Mouse (Mus musculus) forebrain, embryonic 16.5 days (tissue): Measurements from ENCODE around the gene Cd47. TPM values are rescaled to one million over a fixed set of nuclear protein-coding genes. Genes with fewer than 3 reads are reported as not detected.
A peak's percentile ranks its signal among the peaks of the same experiment; 100 is the strongest.

ENCODE experiments used
- ATAC-seq: fragments of 200-750 bp; cut with Nextera tagmentation; 2 replicates; pipeline ENCODE4 v1.8.0; 2017; ENCODE audit warnings: mild to moderate bottlenecking, moderate library complexity
- H3K27ac ChIP-seq: fragments of 300-500 bp; sonication (generic); 2 replicates; pipeline ENCODE4 v1.5.1; 2014; ENCODE audit warnings: low read length, control low read depth
- H3K27me3 ChIP-seq: fragments of 300-500 bp; sonication (generic); replicated peaks from 2 replicates; pipeline ENCODE4 v1.6.1; 2014; ENCODE audit warnings: low read length; ENCODE audit not compliant: control insufficient read depth, insufficient read depth
- H3K36me3 ChIP-seq: fragments of 300-500 bp; sonication (generic); 2 replicates; pipeline ENCODE4 v1.6.1; 2014; ENCODE audit not compliant: control insufficient read depth, insufficient read depth
- H3K4me1 ChIP-seq: fragments of 300-500 bp; sonication (generic); replicated peaks from 2 replicates; pipeline ENCODE4 v1.6.1; 2014; ENCODE audit warnings: low read length; ENCODE audit not compliant: control insufficient read depth, insufficient read depth
- H3K4me2 ChIP-seq: fragments of 300-500 bp; sonication (generic); 2 replicates; pipeline ENCODE4 v1.6.1; 2014; ENCODE audit warnings: mild to moderate bottlenecking, low read length, control low read depth
- H3K4me3 ChIP-seq: fragments of 300-500 bp; sonication (generic); replicated peaks from 2 replicates; pipeline ENCODE4 v1.5.1; 2014; ENCODE audit warnings: mild to moderate bottlenecking, low read length, control low read depth
- H3K9ac ChIP-seq: fragments of 300-500 bp; sonication (generic); replicated peaks from 2 replicates; pipeline ENCODE4 v1.6.1; 2014; ENCODE audit warnings: low read depth, low read length, control low read depth
- H3K9me3 ChIP-seq: fragments of 300-500 bp; sonication (generic); 2 replicates; pipeline ENCODE4 v1.6.1; 2016; ENCODE audit warnings: low read length; ENCODE audit not compliant: control insufficient read depth
- WGBS: fragments of 180-500 bp; shearing (Covaris S2); extraction: QIAGEN DNeasy Blood & Tissue Kit; methylation state at CpG from one replicate; pipeline ENCODE4 v1.1.7; 2014; 5-methylcytosine and 5-hydroxymethylcytosine counted together
- polyA plus RNA-seq: library from polyadenylated mRNA; unstranded; fragments of >200 nt; fragmentation: Nextera tagmentation; extraction: Ambion mirVana; gene quantifications from 2 replicates; pipeline ENCODE4 v1.2.1, GENCODE M21; 2015

Gene Cd47
- polyA plus RNA-seq, 1 experiment from 2014 or later = 131 TPM

DNA sequence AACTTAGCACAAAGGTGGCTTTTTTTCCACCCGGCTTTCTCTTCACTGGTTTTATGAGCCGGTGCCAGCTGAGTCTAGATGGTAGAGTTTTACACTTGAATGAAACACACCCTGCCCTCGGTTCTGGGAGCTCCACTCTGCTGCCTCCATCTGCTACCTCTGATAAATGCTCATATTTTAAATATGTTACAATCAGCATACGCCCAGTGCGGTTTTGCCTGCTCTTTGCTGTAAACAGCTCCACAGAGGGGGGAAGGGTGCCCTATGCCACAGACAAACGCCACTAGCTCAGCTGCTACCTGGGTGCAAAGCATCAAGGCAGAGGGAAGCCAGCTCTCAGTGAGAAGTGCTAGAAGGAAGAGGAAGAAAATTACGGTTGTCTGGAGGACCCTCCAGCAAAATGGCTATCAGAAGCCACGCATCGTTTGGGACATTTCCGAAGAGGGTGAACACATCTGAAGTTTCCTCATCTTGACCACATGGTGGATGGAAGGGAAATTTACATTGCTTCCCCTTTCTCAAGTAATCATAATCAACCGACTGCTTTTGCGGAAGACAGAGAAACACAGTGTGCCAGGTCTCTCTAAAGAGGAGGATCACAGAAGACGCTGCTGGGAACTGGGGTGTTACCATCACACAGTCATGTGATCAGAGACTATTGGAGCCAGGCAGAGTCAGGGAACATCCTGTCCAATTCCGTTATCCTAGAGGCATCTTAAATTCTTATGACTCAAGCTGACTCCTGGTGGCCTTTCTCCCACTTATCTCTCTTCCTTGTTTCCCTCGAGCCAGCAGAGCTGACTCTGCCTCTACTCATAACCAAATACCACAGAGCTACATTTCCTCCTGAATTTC, 39.6 kb downstream of the Cd47 start:
- Histone ChIP-seq H3K27me3 (no peaks in the 10 kb centered on the region), H3K4me3 (no peak overlapping the region), H3K4me1 (peaks cover 6% of the 10 kb centered on the region), H3K9me3 (no peaks in the 10 kb centered on the region), H3K36me3 (no peaks in the 10 kb centered on the region), H3K4me2 (no peak overlapping the region), H3K27ac (no peak overlapping the region; the same call in 1 of the 2 replicates), H3K9ac (no peak overlapping the region)
- 61% methylated on average over 15 of the region's 15 CpGs for WGBS
- ATAC-seq = peak; percentile 75

DNA sequence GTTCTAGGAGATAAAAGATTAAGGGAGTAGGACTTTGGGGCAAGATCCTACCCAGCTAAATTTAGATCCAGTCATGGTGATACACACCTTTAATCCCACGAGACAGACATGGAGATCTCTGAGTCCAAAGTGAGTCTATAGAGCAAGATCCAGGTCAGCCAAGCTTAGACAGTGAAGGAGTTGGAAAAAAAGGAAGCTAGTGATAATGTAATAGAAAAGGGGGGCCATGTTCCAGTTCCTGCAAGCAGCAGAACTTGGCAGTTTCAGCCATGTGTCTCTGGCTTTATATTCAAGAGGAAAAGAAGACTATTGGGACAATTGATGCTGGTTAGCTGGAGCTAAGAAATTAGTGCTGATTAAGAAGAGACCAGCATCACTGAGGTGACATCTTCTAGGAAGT, 43.4 kb downstream of the Cd47 start:
- Histone ChIP-seq H3K4me2 (no peak overlapping the region), H3K36me3 (no peaks in the 10 kb centered on the region), H3K27me3 (no peaks in the 10 kb centered on the region), H3K4me1 (peaks cover 6% of the 10 kb centered on the region), H3K9ac (no peak overlapping the region), H3K9me3 (no peaks in the 10 kb centered on the region), H3K4me3 (no peak overlapping the region), H3K27ac (no peak overlapping the region)
- no peak for ATAC-seq
- WGBS = 61% methylated on average over 1 of the region's 1 CpGs

- H3K27ac ChIP-seq = no peak overlapping the region
- no peaks in the 10 kb centered on the region for H3K36me3 ChIP-seq
- WGBS = 91% methylated on average over 5 of the region's 5 CpGs
- no peak for ATAC-seq
- H3K9me3 ChIP-seq = no peaks in the 10 kb centered on the region
- H3K4me1 ChIP-seq = no peaks in the 10 kb centered on the region
- H3K27me3 ChIP-seq = no peaks in the 10 kb centered on the region
- H3K4me2 ChIP-seq = no peak overlapping the region
- H3K4me3 ChIP-seq = no peak overlapping the region
- H3K9ac ChIP-seq = no peak overlapping the region
Observed at GRCm38 (mm10) chr16:49847224-49848003, 47.1 kb downstream of the Cd47 start.

DNA sequence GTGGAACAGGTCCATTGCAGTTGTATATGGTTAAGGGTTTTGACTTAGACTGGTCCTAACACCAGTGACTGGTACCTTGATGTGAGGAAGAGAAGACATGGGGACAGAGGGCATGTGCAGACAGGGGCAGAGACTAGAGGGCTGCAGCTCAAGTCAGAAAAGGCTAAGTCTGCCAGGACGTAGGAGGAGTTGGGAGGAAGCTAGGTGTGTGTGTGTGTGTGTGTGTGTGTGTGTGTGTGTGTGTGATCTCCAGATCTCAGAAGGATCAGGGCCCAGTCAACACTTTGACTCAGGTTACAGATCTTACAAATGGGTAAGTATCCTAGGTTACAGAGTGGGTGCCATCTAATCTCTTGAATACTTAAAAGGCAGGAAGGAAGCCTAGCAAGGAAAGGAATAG, 48.3 kb downstream of the Cd47 start:
- no peaks in the 10 kb centered on the region for H3K36me3 ChIP-seq
- H3K4me1 ChIP-seq = no peaks in the 10 kb centered on the region
- no peak overlapping the region for H3K4me2 ChIP-seq
- H3K4me3 ChIP-seq = no peak overlapping the region
- no peak for ATAC-seq
- H3K9ac ChIP-seq = no peak overlapping the region
- no peaks in the 10 kb centered on the region for H3K9me3 ChIP-seq
- 62% methylated on average over 1 of the region's 1 CpGs for WGBS
- no peak overlapping the region for H3K27ac ChIP-seq
- no peaks in the 10 kb centered on the region for H3K27me3 ChIP-seq

DNA sequence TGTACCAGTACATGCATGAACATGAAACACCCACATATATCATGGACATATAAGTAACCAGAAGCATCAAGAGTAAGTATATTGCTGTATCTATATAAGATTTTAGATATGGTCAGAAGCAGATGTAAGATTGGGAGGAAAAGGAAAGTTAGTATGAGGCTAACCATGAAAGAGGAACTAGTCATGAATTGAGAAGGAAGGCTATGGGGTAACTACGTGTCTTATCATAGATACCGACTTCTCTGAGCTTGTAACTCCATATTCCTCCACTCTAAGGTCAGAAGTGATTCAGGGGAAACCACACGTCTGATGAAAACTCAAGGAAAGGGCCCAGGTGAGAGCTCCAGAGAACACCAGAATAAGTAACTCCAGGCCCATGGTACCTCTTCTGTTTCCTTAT, 52.6 kb downstream of the Cd47 start:
- 94% methylated on average over 3 of the region's 3 CpGs for WGBS
- no peak for ATAC-seq
- Histone ChIP-seq H3K4me3 (no peak overlapping the region), H3K36me3 (no peaks in the 10 kb centered on the region), H3K4me2 (no peak overlapping the region), H3K27me3 (no peaks in the 10 kb centered on the region), H3K9ac (no peak overlapping the region), H3K4me1 (peaks cover 10% of the 10 kb centered on the region), H3K27ac (no peak overlapping the region), H3K9me3 (no peaks in the 10 kb centered on the region)

DNA sequence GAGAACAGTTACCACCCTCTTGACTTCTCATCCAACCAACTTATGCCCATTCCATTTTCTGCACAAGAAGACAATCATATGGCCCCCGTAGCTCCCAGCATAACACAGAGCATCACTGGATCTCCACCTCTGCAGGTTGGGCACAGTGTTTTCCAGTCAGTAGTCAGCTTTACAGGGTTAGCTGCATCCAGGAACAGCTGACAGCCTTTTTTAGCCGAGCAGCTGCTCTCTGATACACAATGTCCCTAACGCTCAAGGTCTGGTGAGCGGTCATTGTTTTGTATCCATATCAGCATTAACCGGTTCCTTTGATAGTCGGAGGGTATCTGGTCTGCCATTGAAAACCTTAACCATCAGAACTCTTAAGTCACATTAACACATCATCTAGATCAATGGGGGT, 53.3 kb downstream of the Cd47 start:
- no peaks in the 10 kb centered on the region for H3K27me3 ChIP-seq
- 87% methylated on average over 6 of the region's 6 CpGs for WGBS
- H3K4me2 ChIP-seq = no peak overlapping the region
- ATAC-seq = no peak
- no peaks in the 10 kb centered on the region for H3K9me3 ChIP-seq
- peaks cover 17% of the 10 kb centered on the region for H3K4me1 ChIP-seq
- no peaks in the 10 kb centered on the region for H3K36me3 ChIP-seq
- H3K4me3 ChIP-seq = no peak overlapping the region
- H3K9ac ChIP-seq = no peak overlapping the region
- no peak overlapping the region for H3K27ac ChIP-seq

DNA sequence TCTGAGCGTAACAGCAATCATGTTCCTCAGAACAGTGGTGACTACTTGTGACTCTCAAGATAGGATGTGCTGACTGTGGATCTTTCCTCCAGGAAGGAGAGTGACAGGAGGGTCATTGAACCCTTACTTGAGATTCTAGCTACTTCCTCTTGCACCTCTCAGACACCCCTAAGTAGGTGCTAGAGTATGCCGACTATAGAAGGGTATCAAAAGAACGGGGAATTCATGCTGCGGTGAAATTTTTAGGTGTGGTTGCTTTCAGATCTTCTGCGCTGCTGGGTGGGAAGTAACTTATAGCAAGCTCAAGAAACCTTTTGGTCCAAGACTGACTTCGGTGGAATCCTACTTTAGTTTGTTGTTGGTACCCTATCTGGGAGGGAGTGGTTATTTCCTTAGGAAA, 53.9 kb downstream of the Cd47 start:
- Histone ChIP-seq H3K4me2 (no peak overlapping the region), H3K9me3 (no peaks in the 10 kb centered on the region), H3K9ac (no peak overlapping the region), H3K36me3 (no peaks in the 10 kb centered on the region), H3K4me3 (no peak overlapping the region), H3K27me3 (no peaks in the 10 kb centered on the region), H3K4me1 (peaks cover 17% of the 10 kb centered on the region), H3K27ac (no peak overlapping the region)
- no peak for ATAC-seq
- 89% methylated on average over 6 of the region's 6 CpGs for WGBS

- Histone ChIP-seq H3K9ac (peak overlapping the region; percentile 96), H3K4me3 (peak overlapping the region; percentile 87), H3K9me3 (no peaks in the 10 kb centered on the region), H3K27me3 (no peaks in the 10 kb centered on the region), H3K36me3 (no peaks in the 10 kb centered on the region), H3K27ac (peak overlapping the region; percentile 96), H3K4me1 (peaks cover 17% of the 10 kb centered on the region), H3K4me2 (peak overlapping the region; percentile 69)
- WGBS = under 1% methylated on average over 70 of the region's 74 CpGs
- peak; percentile 94 for ATAC-seq
Observed at GRCm38 (mm10) chr16:49854931-49855835, 54.9 kb downstream of the Cd47 start.
